Mouse (Mus musculus): ENCODE measurements around the gene Clcn2. TPM values are rescaled to one million over a fixed set of nuclear protein-coding genes. Genes with fewer than 3 reads are reported as not detected.

Gene Clcn2
- total and polyA plus RNA-seq, 3 experiments = 5.4 to 9.4 TPM; not detected in 1

- H3K4me1 ChIP-seq (ENCODE audit: control insufficient read depth in 1 of 2, insufficient read depth in 2 of 2, low read length in 2 of 2) = peaks cover 11 to 28% of the 10 kb centered on the region in 2 experiments
- no peaks in the 10 kb centered on the region for H3K9me3 ChIP-seq (replicated peaks; ENCODE audit: insufficient read depth, low read length)
- peak overlapping the region; percentile 99 for H3K9ac ChIP-seq (ENCODE audit: control insufficient read depth, low read depth, low read length, poor library complexity, severe bottlenecking)
- H3K4me3 ChIP-seq (ENCODE audit: control insufficient read depth in 1 of 2, insufficient read depth in 1 of 2, low read depth in 2 of 2, low read length in 2 of 2) = peak overlapping the region; percentile 97 to 98
- DNase-seq (ENCODE audit: low read depth, low spot score) = peak; percentile 48
- H3K27ac ChIP-seq (ENCODE audit: control insufficient read depth, low read depth, low read length) = peak overlapping the region; percentile 77
- H3K27me3 ChIP-seq (ENCODE audit: control insufficient read depth in 1 of 2, insufficient read depth in 2 of 2, low read length in 2 of 2) = no peaks in the 10 kb centered on the region
- H3K79me2 ChIP-seq (ENCODE audit: control insufficient read depth, insufficient read depth, low read length, poor library complexity) = peaks cover 48% of the 10 kb centered on the region
- TF ChIP-seq POLR2A (IDR thresholded peaks at IDR 0.05; ENCODE audit: control insufficient read depth in 1 of 2, insufficient read depth in 1 of 2, low read depth in 1 of 2, low read length in 2 of 2, poor library complexity in 1 of 2) (peak in 1 of 2 experiments; percentile 32; a peak in 2 of 4 replicates), USF1 (IDR thresholded peaks at IDR 0.05; ENCODE audit: low read depth, low read length) (0 out of 2 replicates have a peak, but pooled peaks have one; percentile 1), TAL1 (IDR thresholded peaks at IDR 0.05; ENCODE audit: low read length) (no peak)
- H3K36me3 ChIP-seq (ENCODE audit: control insufficient read depth in 1 of 2, insufficient read depth in 2 of 2, low read length in 2 of 2) = peaks cover 22 to 37% of the 10 kb centered on the region in 2 experiments
Measured at GRCm38 (mm10) chr16:20672965-20673705, 44.4 kb downstream of the Clcn2 start.

DNA sequence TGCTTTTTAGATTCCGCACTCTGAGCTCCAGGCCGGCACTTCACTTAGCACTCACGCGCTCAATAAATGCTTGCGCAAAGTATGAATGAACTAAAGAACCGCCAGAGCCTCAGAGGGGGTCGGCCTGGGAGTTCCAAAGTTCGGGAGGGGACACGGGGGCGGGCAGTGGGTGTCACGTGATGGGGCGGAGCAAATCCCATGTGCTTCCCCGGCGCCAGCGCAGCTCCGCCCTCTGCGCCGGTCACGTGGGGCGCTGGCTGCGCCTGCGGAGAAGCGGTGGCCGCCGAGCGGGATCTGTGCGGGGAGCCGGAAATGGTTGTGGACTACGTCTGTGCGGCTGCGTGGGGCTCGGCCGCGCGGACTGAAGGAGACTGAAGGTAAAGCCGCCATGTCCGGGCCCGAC lies 45.0 kb downstream of the Clcn2 start:
- peak; percentile 96 for DNase-seq (ENCODE audit: low read depth, low spot score)
- H3K9me3 ChIP-seq (replicated peaks; ENCODE audit: insufficient read depth, low read length) = no peaks in the 10 kb centered on the region
- peaks cover 8 to 22% of the 10 kb centered on the region in 2 experiments for H3K4me1 ChIP-seq (ENCODE audit: control insufficient read depth in 1 of 2, insufficient read depth in 2 of 2, low read length in 2 of 2)
- peak overlapping the region; percentile 71 for H3K27ac ChIP-seq (ENCODE audit: control insufficient read depth, low read depth, low read length)
- H3K36me3 ChIP-seq (ENCODE audit: control insufficient read depth in 1 of 2, insufficient read depth in 2 of 2, low read length in 2 of 2) = peaks cover 19 to 32% of the 10 kb centered on the region in 2 experiments
- peaks cover 41% of the 10 kb centered on the region for H3K79me2 ChIP-seq (ENCODE audit: control insufficient read depth, insufficient read depth, low read length, poor library complexity)
- H3K9ac ChIP-seq (ENCODE audit: control insufficient read depth, low read depth, low read length, poor library complexity, severe bottlenecking) = peak overlapping the region; percentile 99
- peak overlapping the region; percentile 63 to 98 for H3K4me3 ChIP-seq (ENCODE audit: control insufficient read depth in 1 of 2, insufficient read depth in 1 of 2, low read depth in 2 of 2, low read length in 2 of 2)
- no peaks in the 10 kb centered on the region for H3K27me3 ChIP-seq (ENCODE audit: control insufficient read depth in 1 of 2, insufficient read depth in 2 of 2, low read length in 2 of 2)
- peak; percentile 60 to 86 for TF ChIP-seq POLR2A (IDR thresholded peaks at IDR 0.05; ENCODE audit: control insufficient read depth in 1 of 2, insufficient read depth in 1 of 2, low read depth in 1 of 2, low read length in 2 of 2, poor library complexity in 1 of 2)
- no peak for TF ChIP-seq KAT2A (conservative IDR thresholded peaks at IDR 0.05; ENCODE audit: low read depth, low read length)
- no peak for TF ChIP-seq E2F4 (IDR thresholded peaks at IDR 0.05; ENCODE audit: borderline replicate concordance, low read depth, low read length)
- TF ChIP-seq UBTF (IDR thresholded peaks at IDR 0.05; ENCODE audit: borderline replicate concordance, insufficient read depth, low read depth, low read length) = no peak
- no peak for TF ChIP-seq MAFK (IDR thresholded peaks at IDR 0.05; ENCODE audit: borderline replicate concordance, low read depth, low read length)
- TF ChIP-seq NELFE (IDR thresholded peaks at IDR 0.05; ENCODE audit: low read depth, low read length) = peak; percentile 81
- peak; percentile 85 for TF ChIP-seq NRF1 (IDR thresholded peaks at IDR 0.05; ENCODE audit: insufficient read depth, low read depth, low read length, poor library complexity, severe bottlenecking)
- peak; percentile 96 to 99 for TF ChIP-seq USF2 (IDR thresholded peaks at IDR 0.05; ENCODE audit: borderline replicate concordance in 1 of 2, insufficient read depth in 1 of 2, low read depth in 1 of 2, low read length in 2 of 2)
- peak; percentile 100 for TF ChIP-seq USF1 (IDR thresholded peaks at IDR 0.05; ENCODE audit: low read depth, low read length)
- TF ChIP-seq EP300 (IDR thresholded peaks at IDR 0.05; ENCODE audit: low read depth in 1 of 2, low read length in 2 of 2) = no peak
- TF ChIP-seq POLR2AphosphoS2 (IDR thresholded peaks at IDR 0.05; ENCODE audit: low read length) = 0 out of 2 replicates have a peak, but pooled peaks have one; percentile 48
- TF ChIP-seq MEF2A (IDR thresholded peaks at IDR 0.05; ENCODE audit: extremely low read depth, insufficient replicate concordance, low read depth, low read length, poor library complexity, severe bottlenecking) = no peak
- TF ChIP-seq CTCF (IDR thresholded peaks at IDR 0.05 in 2 of 3, conservative IDR thresholded peaks at IDR 0.05 in 1 of 3; ENCODE audit: control insufficient read depth in 1 of 3, insufficient read depth in 1 of 3, low read depth in 2 of 3, low read length in 3 of 3, poor library complexity in 1 of 3, severe bottlenecking in 1 of 3) = no peak
- TF ChIP-seq JUND (IDR thresholded peaks at IDR 0.05; ENCODE audit: low read depth, low read length) = no peak
- peak; percentile 28; the same call in 1 of the 2 replicates for TF ChIP-seq ETS1 (IDR thresholded peaks at IDR 0.05; ENCODE audit: low read depth, low read length)
- TF ChIP-seq ZNF384 (IDR thresholded peaks at IDR 0.05; ENCODE audit: low read depth, low read length) = no peak
- TF ChIP-seq CHD2 (IDR thresholded peaks at IDR 0.05; ENCODE audit: low read length) = no peak
- TF ChIP-seq RCOR1 (IDR thresholded peaks at IDR 0.05; ENCODE audit: low read depth, low read length) = no peak
- peak; percentile 71 for TF ChIP-seq TBP (IDR thresholded peaks at IDR 0.05; ENCODE audit: low read depth, low read length)
- peak; percentile 91 for TF ChIP-seq BHLHE40 (IDR thresholded peaks at IDR 0.05; ENCODE audit: borderline replicate concordance, low read depth, low read length)
- no peak for TF ChIP-seq MYB (IDR thresholded peaks at IDR 0.05; ENCODE audit: low read depth, low read length)
- TF ChIP-seq MAX (IDR thresholded peaks at IDR 0.05; ENCODE audit: low read length) = peak; percentile 98
- no peak for TF ChIP-seq RAD21 (IDR thresholded peaks at IDR 0.05; ENCODE audit: low read depth, low read length)
- no peak for TF ChIP-seq GATA1 (IDR thresholded peaks at IDR 0.05; ENCODE audit: low read depth, low read length)
- TF ChIP-seq HCFC1 (IDR thresholded peaks at IDR 0.05; ENCODE audit: low read depth, low read length) = peak; percentile 77
- TF ChIP-seq MAZ (IDR thresholded peaks at IDR 0.05; ENCODE audit: low read depth, low read length) = peak; percentile 64; the same call in 1 of the 2 replicates
- no peak for TF ChIP-seq SMC3 (IDR thresholded peaks at IDR 0.05; ENCODE audit: low read depth, low read length)
- no peak for TF ChIP-seq TCF12 (IDR thresholded peaks at IDR 0.05; ENCODE audit: low read depth, low read length)

Data from MEL (cell line).